Mouse (Mus musculus) kidney, adult 2 months (tissue): ENCODE measurements at regions not wholly inside any gene's neighbourhood (a gene's known extent, or its start where the extent isn't known, plus 50 kb on each side); places are given as distances from the start of the nearest gene placed in this dataset.

Experiments
- CTCF ChIP-seq: fragments of 200-500 bp; conservative IDR thresholded peaks from 2 replicates; pipeline ENCODE4 v1.5.1; 2011; ENCODE audit warnings: low read depth, mild to moderate bottlenecking, control low read depth, low read length, moderate library complexity, mixed read lengths; ENCODE audit not compliant: insufficient read depth, insufficient read length
- POLR2A ChIP-seq: fragments of 200-500 bp; IDR thresholded peaks from one replicate; pipeline ENCODE4 v1.6.1; 2011; ENCODE audit warnings: low read depth, low read length, control low read depth

DNA sequence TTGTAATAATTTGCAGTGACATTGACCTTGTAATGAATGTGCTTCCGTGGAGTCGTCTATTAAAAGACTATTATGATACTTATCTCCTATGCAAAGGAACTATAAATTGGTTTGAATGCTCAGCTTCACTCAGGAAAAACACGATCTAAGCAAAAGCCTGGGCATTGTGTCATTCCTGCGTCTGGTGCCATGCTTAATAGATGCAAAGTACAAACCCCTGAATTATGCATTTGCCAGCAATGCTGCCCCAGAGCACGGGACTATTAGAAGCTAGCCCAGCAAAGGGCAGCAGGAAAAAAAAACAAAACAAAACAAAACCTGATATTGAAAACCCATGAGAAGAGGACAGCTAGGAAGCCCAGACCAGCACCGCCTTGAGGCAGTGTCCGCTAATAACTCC, 234.9 kb downstream of the Wdr72 start:
- TF ChIP-seq CTCF: no peak
- TF ChIP-seq POLR2A: no peak
